Mouse (Mus musculus): Measurements from ENCODE around the gene I0C0044D17Rik. TPM values are rescaled to one million over a fixed set of nuclear protein-coding genes. Genes with fewer than 3 reads are reported as not detected.
"Not testable (repeated sequence)": the region's sequence is repeated elsewhere in the genome, so short reads cannot be mapped to it uniquely, and the experiment has no call there.

I0C0044D17Rik gene
- not detected for total RNA-seq (2021)
- long read RNA-seq, experiment 1, result 0 reads
- long read RNA-seq, experiment 2, result 0 reads

DNA sequence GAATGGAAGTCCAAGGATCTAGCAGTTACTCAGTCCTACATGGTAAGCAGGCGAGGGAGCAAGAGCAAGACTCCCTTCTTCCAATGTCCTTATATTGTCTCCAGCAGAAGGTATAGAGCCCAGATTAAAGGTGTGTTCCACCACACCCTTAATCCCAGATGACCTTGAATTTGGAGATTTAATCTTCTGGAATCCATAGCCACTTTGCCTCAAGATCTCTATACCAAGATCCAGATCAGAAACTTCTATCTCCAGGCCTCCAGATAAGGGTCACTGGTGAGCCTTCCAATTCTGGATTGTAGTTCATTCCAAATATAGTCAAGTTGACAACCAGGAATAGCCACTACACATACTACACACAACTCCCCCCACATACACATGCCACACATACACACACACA, at the start of gene I0C0044D17Rik:
Gene I0C0044D17Rik (minus strand): TSS at position 101 of the 400 bp plus-strand sequence.
- DNase-seq; intact Hi-C loops (cut with DNase I): not testable (repeated sequence)

DNA sequence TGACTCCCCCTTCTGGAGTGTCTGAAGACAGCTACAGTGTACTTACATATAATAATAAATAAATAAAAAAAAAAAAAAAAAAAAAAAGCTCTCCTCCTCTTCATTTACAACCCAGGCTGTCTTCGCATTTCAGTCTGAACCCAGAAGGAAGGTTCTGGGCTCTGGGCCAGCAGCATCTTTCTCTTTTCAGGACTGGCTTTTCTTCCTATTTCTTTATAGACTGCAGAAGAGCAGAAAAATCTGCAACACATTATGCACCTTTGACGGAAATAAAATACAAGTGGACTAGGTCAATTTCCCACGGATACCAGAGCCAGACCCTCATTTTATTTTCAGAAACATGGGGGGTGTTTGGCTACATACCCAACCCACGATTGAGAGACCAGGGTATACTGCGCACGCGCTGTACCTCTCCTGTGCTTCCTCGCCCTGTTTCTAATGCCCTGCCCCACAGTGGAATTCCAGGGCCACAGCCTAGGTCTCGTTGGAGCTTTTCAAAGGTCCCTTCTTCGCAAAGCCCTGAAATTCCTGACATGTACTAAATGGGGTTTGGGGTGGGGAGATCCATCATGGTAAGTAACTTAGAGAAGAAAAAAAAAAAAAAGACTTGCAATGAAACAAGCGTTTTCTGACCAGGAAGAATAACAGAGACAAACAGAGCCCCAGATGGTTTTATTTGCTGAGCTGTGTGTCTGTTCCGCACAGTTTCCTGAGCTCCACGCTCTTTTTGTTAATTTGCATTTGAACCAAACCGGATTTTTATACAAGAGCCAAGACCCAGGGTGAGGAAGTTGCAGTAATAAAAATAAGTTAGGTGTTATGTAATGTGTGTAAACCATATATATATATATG, 42.0 kb upstream of the I0C0044D17Rik start:
- DNase-seq, result no peak
- intact Hi-C loops (cut with DNase I), result no loop called here

DNA sequence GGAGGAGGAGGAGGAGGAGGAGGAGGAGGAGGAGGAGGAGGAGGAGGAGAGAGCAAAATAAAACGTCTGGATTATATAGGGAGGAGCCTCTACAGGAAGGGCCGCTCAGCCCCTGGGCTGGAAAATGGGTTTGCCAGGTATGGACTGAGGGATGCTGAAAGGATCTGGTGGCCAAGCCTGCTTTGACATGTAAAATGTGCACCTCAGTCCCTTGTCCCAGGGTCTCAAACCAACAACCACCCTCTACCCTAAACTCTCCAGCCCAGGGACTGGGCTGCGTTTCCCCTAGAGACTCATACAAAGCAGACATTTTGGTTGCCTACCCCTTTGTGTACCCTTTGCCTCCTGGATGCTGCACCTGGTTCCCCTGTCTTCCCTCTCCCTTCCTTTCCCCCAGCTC, 40.9 kb upstream of the I0C0044D17Rik start:
- no peak for DNase-seq
- intact Hi-C loops (cut with DNase I), result no loop called here

DNA sequence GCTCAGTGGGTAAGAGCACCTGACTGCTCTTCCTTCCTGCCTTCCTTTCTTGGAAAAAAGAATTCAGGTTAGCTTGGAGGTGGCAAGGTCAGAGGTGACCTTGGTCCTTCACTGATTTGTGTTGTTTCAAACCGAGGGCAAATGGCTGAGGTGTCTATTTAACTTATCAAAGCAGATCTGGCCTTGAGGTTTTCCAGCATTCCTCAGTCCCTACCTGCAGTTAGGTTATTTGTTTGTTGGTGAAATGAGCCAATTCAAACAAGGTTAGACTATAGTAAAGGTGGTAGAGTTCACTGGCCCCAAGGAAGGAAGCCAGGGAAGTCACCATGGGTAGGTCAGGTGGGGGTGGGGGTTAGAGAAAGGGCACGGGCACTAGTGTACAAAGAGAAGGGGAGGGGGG, 40.5 kb upstream of the I0C0044D17Rik start:
- intact Hi-C loops (cut with DNase I), result no loop called here
- DNase-seq, result no peak

DNA sequence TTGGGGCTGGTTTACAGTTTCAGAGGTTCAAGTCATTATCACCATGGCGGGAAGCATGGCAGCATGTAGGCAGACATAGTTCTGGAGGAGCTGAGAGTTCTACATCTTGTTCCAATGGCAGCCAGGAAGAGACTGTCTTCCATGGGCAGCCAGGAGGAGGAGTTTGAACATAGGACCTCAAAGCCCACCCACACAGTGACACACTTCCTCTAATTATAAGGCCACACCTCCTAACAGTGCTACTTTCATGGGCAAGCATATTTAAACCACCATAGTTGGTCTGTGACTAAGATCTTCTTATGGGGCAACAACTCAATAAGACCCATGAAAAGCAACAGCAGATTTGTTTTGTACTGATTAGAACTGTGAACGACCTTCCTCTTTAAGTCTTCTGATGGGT, 39.8 kb upstream of the I0C0044D17Rik start:
- intact Hi-C loops (cut with DNase I), result no loop called here
- no peak for DNase-seq

DNA sequence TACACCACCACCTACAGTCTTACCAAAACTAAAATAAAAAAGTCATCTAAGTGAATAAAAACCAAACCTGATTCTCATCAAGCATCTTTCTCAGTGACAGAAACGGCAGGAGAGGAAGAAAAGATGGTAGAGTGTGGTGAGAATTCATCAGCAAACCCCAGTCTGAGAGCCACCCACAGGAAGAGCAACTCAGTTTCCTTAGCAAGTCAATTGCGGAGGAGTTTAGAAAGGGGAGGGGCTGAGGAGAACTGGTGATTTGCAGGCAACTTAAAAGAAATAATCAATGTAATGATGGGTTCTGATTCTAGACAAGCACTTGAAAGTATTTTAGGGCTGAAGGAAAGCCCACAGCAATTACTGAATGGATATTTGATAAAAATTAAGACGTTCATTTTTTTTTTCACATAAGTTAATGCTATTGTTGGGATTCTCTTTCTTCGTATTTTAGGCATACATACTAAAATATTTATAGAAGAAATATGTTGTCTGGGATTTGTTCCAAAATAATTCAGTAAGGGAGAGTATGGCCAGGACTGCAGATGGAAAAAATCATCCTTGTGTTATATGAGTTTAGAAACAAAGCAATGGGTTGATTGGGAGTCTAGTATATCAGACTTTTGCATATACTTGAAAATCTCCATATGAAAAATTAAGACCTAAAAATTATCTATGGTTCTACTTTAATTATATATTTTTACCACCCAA, 34.7 kb upstream of the I0C0044D17Rik start:
- DNase-seq, result no peak
- intact Hi-C loops (cut with DNase I), result no loop called here

DNA sequence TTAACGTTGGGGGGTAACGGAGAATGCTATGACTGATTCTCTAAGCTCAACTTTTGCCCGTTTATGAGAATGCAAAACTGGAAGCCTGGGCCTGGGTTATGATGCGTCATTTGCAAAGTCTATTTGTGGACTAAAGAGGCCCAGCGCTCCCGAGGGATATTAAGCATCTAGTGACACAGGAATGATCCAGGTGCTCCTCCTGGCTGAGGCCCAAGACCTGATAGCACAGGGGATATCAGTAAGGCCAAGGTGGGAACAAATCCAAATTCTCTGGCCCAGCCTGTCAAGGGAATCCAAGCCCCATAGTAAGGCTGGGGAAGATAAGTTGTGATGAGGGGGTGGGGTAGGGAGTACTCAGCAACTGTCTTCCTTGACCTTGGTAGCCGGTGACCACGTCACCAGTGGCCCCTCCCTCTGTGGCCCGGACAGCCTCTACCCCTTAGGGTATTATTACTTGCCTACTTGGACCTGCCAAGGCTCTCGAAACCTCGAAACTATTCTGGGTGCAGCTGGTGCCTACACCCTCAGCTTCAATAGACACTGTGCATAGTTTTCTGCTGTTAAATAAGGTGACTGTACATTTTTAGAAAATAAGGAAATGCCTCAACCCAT, 33.5 kb upstream of the I0C0044D17Rik start:
- intact Hi-C loops (cut with DNase I), result no loop called here
- DNase-seq, result no peak

DNA sequence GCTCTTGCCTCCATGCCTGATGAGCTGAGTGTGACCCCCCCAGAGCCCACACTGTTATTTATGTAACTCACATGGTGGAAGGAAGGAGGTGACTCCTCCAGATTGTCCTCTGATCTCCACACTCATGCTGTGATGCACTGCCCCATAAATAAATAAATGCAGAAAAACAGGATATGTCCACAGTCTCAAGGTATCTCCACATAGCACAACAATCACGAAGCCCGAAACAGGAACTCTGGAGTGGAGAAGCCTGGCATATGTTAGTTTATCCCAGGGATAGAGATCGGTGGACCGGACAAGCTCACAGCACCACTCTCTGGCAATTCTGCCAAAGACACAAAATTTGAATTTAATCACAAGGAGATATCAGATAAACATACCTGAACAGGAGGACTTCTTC, 30.3 kb upstream of the I0C0044D17Rik start:
- intact Hi-C loops (cut with DNase I), result no loop called here
- no peak for DNase-seq

DNA sequence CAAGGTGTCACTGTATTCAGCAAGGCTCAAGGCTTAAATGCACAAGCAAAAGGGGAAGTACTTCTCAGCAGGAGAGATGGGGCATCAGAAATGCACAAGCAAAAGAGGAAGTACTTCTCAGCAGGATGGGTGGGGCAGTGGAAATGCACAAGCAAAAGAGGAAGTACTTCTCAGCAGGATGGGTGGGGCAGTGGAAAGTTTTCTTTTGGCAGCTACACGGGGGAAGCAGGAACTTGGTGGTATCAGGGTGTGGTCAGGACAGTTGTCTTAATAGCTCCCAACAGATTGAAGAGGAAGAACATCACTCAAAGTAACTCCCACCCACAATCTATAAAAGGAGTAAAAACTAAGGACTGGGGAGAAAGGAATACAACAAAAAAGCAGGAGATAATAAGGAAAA, 26.8 kb upstream of the I0C0044D17Rik start:
- intact Hi-C loops (cut with DNase I); DNase-seq: not testable (repeated sequence)

DNA sequence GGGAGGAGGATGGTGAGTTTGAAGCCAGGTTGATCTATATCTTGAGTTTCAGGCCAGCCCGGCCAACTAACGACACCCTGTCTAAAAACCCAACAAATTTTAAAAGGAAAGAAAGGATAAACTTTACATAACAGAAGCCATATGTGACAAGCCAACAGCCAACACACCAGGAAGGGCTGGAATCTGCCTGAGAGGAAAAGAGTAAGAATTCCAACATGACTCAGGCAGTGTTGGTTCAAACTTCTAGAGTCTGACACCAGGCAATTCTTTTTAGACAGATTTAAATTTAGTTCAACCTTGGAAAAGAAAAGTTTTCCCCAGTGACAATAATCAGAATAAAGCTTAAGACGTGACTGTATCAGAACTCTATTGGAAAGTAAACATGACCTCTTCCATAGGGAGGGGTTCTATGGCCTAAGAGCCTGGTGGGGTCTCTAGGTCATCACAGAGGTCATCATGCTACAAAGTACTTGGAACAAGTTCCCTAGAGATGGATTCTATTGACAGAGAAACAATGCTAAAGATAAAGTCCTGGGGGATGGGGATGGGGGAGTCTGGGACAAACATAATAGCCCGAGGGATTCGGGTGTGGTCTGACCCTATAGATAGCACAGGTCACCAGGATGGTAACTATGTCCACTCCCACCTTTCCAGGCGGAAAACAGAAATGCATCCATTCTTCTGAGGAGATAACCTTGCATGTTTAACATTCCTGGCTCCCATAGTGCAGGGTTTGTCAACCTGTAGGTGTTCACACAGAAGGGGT, 23.7 kb upstream of the I0C0044D17Rik start:
- intact Hi-C loops (cut with DNase I), result no loop called here
- no peak for DNase-seq

DNA sequence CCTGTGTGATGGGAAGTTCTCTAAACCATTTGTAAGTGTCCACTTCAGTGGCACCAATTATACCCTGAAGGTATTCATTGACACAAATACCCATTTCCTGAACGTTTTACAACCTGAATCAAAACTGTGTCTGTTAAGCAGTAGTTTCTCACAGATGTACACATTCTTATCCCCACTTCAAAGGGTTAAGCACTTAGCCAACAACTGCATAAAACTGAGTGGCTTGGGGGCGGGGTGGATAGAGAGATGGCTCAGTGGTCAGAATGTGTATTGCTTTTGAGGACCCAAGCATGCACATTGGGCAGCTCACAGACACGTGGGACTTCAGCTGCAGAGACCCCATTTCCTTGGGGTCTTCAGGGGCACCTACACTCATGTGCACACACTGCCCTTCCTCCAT, 22.8 kb upstream of the I0C0044D17Rik start:
- intact Hi-C loops (cut with DNase I), result no loop called here
- no peak for DNase-seq

DNA sequence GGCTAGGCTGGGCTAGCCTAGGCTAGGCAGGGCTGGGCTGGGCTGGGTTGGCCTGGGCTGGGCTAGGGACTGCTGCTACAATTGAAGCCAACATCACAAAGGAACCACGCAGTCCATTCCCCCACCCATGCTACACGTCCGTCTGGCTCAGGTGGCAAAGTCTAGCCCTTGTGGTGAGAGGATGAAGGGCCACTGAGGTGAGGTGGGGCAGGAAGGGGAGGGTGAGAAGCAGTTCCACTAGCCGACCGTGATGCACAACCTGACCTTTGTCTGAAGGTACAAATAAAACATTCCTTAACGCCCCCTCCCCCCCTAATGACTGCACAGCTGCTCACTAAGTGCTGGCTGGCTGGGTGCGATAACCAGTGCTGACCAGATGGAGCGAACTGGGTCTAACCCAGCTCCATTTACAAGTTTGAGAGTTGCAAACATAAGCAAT, 22.1 kb upstream of the I0C0044D17Rik start:
- no peak for DNase-seq
- intact Hi-C loops (cut with DNase I), result no loop called here

DNA sequence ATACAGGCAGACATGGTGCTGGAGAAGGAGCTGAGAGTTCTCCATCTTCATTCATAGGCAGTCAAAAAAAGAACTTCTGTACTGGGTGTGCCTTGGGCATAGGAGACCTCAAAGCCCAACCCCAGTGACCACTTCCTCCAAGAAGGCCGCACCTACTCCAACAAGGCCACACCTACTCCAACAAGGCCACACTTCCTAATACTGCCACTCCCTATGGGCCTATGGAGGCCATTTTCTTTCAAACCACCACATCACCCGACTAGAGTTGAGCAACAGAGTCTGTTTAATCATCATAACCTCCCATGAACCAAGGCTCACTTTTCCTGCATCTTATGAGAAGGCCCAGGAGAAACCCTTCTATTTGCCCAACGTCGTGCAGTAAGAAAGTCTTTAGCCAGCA, 21.6 kb upstream of the I0C0044D17Rik start:
- intact Hi-C loops (cut with DNase I), result no loop called here

DNA sequence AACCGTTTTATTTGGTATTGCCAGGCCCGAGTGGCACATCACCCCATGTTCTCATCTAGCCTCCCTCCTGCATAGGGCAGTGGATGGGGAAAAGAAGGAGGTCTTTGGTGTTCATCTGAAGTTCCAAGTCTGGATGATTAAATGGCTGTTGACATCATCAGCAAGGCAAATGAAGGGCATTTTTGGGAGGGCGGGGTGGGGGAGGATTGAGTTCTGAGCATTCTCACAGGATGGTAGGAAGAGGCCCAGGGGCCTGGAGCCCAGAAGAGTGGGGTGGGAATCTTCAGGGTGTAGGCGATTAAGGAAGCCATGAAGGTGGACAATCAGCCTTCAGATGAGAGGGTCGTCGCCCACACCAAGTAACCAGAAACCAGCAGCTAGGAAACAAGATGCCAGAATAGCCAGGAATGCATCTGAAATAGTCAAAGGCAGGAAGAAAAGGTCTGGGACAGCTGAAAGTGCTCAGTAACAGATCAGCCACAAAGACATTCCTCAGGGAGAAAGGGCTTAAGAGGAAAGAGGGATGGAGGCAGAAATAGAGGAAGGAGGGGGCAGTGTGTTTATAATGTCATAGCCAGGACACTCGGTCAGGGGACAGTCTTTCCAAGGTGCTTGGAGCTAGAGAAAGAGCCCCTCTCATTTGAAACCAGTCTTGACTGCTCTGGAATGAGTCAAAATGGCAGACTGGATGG, 20.4 kb upstream of the I0C0044D17Rik start:
- no peak for DNase-seq
- intact Hi-C loops (cut with DNase I), result no loop called here

More for the DNA sequence above, 21.6 kb upstream of the I0C0044D17Rik start:
- no peak for DNase-seq

DNA sequence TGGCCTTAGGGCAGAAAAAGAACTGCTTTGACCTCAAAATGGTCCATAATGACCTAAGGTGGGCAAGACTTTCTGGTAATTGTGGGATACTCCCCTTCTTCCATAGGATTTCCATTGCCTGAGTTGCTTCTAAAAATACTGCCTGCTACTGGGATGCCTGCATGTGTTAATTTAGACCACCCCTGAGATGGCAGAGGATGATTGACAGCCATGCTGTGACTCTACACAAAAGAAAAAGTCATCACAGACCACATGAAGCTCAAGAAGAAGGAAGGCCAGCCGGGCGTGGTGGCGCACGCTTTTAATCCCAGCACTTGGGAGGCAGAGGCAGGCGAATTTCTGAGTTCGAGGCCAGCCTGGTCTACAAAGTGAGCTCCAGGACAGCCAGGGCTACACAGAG, 17.6 kb upstream of the I0C0044D17Rik start:
- intact Hi-C loops (cut with DNase I); DNase-seq: not testable (repeated sequence)

DNA sequence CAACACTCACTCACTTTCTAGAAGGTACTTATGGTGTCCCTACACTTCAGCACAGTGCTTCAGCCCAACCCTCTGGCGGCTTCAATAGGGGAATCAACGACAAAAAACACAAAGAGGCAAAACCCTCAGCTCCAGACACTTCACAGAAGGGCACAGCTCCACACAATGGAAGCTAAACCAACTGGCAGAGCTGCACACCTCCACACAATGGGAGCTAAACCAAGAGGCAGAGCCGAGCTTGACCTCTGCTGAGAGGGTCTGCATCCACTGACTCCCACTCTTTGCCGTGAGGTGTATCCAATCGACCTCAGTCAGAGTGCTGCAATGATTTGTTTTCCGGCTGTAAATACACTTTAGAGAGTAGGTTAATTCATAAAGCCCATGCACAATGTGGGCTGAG, 16.9 kb upstream of the I0C0044D17Rik start:
- DNase-seq, result no peak
- intact Hi-C loops (cut with DNase I), result no loop called here

DNA sequence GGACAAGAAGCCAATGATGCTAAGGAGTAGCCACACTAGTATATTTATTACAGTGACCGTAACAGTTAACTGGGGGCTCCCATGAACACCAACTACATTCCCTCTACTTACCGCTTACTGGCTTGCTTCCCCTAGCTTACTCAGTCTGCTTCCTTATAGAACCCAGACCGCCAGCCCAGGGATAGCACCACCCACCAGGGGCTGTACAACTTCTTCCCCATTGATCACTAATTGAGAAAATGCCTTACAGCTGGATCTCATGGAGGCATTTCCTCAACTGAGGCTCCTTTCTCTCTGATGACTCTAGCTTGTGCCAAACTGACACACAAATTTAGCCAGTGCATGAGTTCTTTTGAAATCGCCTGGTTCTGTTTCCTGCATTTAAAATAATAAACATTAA, 15.3 kb upstream of the I0C0044D17Rik start:
- no peak for DNase-seq
- intact Hi-C loops (cut with DNase I), result no loop called here

DNA sequence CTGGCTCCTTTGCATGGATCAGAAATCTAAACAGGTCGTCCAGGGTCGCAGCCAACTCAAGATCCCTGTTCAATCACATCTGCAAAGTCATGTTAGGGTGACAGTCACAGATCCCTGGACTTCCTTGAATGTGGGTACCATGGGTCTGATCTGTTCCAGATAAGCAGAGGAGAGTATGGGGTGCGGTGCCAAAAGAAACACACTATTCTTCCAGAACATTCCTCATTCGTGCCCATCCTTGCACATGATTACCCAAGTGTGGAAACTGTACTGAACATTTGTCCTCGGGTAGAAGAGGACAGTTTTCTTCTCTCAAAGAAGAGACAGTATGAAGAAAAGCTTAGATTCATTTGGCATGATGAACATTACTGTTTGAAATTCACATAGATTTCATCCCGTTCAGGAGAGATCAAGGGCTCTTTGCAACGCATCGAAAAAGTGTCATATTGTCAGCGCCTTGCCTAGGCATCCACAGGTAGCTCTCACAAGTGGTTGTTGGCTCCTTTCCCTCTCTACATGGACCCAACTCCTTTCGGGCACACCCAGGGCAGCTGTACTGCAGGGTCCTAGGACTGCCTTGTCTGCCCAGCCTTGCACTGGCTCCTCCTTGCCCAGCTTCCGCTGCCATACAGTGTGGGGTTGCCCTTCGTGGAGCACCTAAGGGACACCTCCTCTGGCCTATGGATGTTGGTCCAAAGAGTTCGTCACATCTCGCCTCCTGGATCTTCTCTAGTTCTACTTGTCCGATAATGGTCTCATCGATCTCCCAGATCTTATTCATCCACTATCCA, 14.3 kb upstream of the I0C0044D17Rik start:
- DNase-seq, result no peak
- intact Hi-C loops (cut with DNase I), result no loop called here

DNA sequence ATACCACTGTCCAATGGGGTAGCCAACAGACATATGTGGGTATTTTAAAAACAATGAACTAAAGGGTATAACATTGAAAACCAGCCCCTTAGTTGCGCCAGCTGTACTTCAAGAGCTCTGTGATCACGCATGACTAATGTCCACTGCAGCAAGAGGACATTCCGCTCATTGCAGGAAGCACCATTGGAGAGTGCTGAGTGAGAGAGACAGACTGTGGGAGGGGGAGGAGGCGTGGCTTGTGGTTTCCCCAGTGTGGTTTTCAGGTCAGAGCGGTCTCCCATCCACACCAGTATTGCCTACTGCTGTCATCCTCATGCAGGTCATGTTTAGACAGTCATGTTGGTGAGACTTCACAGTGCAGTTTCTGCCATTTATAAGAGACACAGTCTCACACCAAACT, 12.9 kb upstream of the I0C0044D17Rik start:
- DNase-seq, result no peak
- intact Hi-C loops (cut with DNase I), result no loop called here
